Mouse (Mus musculus) heart, postnatal 0 days (tissue): Measurements from ENCODE around the gene Supt7l.
"Not testable (repeated sequence)": the region's sequence is repeated elsewhere in the genome, so short reads cannot be mapped to it uniquely, and the experiment has no call there.

Experiments
- CTCF ChIP-seq: IDR thresholded peaks from 2 replicates; pipeline ENCODE4 v1.5.1; 2016; ENCODE audit warnings: antibody characterized with exemption, control low read depth, low read depth
- EP300 ChIP-seq: IDR thresholded peaks from 2 replicates; pipeline ENCODE4 v1.6.1; 2016; ENCODE audit warnings: antibody characterized with exemption, low read depth

DNA sequence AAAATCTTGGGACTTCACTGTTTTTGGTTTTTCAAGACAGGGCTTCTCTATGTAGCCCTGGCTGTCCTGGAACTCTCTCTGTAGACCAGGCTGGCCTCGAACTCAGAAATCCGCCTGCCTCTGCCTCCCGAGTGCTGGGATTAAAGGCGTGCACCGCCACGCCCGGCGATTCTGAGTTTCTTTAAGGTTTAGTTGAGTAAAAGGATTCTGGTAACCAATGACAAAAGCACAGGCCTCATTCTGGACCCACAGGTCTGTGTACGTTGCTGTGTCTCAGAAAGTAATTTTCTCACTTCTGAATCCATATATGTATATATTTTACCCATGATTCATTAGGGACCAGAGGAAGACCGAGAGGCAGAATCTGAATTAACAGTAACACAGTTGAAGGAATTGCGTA, at the start of gene Supt7l:
- not testable (repeated sequence) for TF ChIP-seq CTCF, EP300
